Mouse (Mus musculus) liver, embryonic 14.5 days (tissue): Measurements from ENCODE around the gene Ctsl. TPM values are rescaled to one million over a fixed set of nuclear protein-coding genes. Genes with fewer than 3 reads are reported as not detected.

Experiments used
- ATAC-seq: fragments of 200-750 bp; cut with Nextera tagmentation; 2 replicates; pipeline ENCODE4 v1.8.0; 2017; ENCODE audit warnings: moderate number of reproducible peaks, mild to moderate bottlenecking, moderate library complexity; ENCODE audit not compliant: insufficient read depth
- DNase-seq, 3 experiments: peaks; one replicate each; pipeline ENCODE4 v3.0.0-alpha.2; 2012 to 2013; ENCODE audit warnings: low read depth in 3 of 3, low spot score in 3 of 3
- H3K27ac ChIP-seq: fragments of 300-500 bp; sonication (generic); 2 replicates; pipeline ENCODE4 v1.5.1; 2014; ENCODE audit warnings: moderate library complexity, mild to moderate bottlenecking, control low read depth, inconsistent platforms
- H3K27me3 ChIP-seq: fragments of 300-500 bp; sonication (generic); 2 replicates; pipeline ENCODE4 v1.6.1; 2014; ENCODE audit warnings: mild to moderate bottlenecking, low read length, moderate library complexity; ENCODE audit not compliant: control insufficient read depth, insufficient read depth
- H3K36me3 ChIP-seq: fragments of 300-500 bp; sonication (generic); replicated peaks from 2 replicates; pipeline ENCODE4 v1.6.1; 2014; ENCODE audit warnings: low read depth; ENCODE audit not compliant: control insufficient read depth, insufficient read depth
- H3K4me1 ChIP-seq, 2 experiments: fragments of 200-500 bp in 1 of 2; fragments of 300-500 bp in 1 of 2; sonication (generic) in 1 of 2; replicated peaks; 2 replicates each; pipeline ENCODE4 v1.6.1; 2012 to 2014; ENCODE audit warnings: antibody characterized with exemption in 1 of 2, inconsistent platforms in 1 of 2, low read length in 1 of 2; ENCODE audit not compliant: control insufficient read depth in 2 of 2, insufficient read depth in 2 of 2
- H3K4me2 ChIP-seq: fragments of 300-500 bp; sonication (generic); 2 replicates; pipeline ENCODE4 v1.6.1; 2014; ENCODE audit warnings: low read depth, mild to moderate bottlenecking, control low read depth, moderate library complexity
- H3K4me3 ChIP-seq, 2 experiments: fragments of 200-500 bp in 1 of 2; fragments of 300-500 bp in 1 of 2; sonication (generic) in 1 of 2; 2 replicates each; pipeline ENCODE4 v1.5.1; 2012 to 2014; ENCODE audit warnings: low read depth in 2 of 2, low read length in 2 of 2, mild to moderate bottlenecking in 2 of 2, control low read depth in 1 of 2, inconsistent platforms in 1 of 2, moderate library complexity in 1 of 2; ENCODE audit not compliant: insufficient read depth in 1 of 2
- H3K9ac ChIP-seq: fragments of 300-500 bp; sonication (generic); replicated peaks from 2 replicates; pipeline ENCODE4 v1.6.1; 2014; ENCODE audit warnings: mild to moderate bottlenecking, control low read depth, moderate library complexity
- H3K9me3 ChIP-seq: fragments of 300-500 bp; sonication (generic); 2 replicates; pipeline ENCODE4 v1.6.1; 2016; ENCODE audit warnings: low read length, mixed read lengths; ENCODE audit not compliant: control insufficient read depth
- CTCF ChIP-seq: IDR thresholded peaks from 2 replicates; pipeline ENCODE4 v1.5.1; 2016; ENCODE audit warnings: antibody characterized with exemption, low read depth, control low read depth
- EP300 ChIP-seq: IDR thresholded peaks from 2 replicates; pipeline ENCODE4 v1.6.1; 2016; ENCODE audit warnings: antibody characterized with exemption, low read depth
- WGBS: fragments of 180-500 bp; shearing (Covaris S2); extraction: QIAGEN DNeasy Blood & Tissue Kit; methylation state at CpG from one replicate; pipeline ENCODE4 v1.1.7; 2014; ENCODE audit not compliant: insufficient replicate concordance; 5-methylcytosine and 5-hydroxymethylcytosine counted together
- polyA plus RNA-seq, 2 experiments: library from polyadenylated mRNA; depleted of rRNA in 1 of 2; stranded (reverse) in 1 of 2; unstranded in 1 of 2; fragments of >200 nt; fragmentation: Nextera tagmentation in 1 of 2; extraction: Ambion mirVana in 1 of 2; gene quantifications; 2 replicates each; pipeline versions ENCODE4 v1.2.1 to v1.2.3; 2012 to 2014

Gene Ctsl
- polyA plus RNA-seq, 2 experiments = 82.2 to 135 TPM

DNA sequence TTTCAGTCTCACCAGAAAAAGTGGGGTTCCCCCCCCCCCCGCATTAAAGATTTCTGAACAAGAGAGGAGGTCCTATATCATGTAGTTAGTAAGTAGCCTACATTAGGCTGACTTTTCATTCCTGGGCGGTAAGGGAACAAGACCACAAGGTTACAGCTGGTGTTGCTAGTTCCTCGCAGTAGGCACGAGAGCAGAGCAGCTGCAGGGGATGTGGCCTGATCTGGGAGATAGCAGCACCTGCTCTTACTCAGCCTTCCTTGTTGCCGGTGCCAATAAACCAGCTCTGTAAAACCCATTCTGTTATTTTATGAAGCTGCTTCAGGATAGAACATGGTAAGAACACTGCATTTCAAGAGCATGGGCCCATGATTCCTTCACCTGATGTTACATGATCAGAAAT, 39.9 kb upstream of the Ctsl start:
- Histone ChIP-seq H3K9me3 (no peaks in the 10 kb centered on the region), H3K4me1 (peaks cover 30 to 44% of the 10 kb centered on the region in 2 experiments), H3K27me3 (no peaks in the 10 kb centered on the region), H3K27ac (peak overlapping the region; percentile 72), H3K36me3 (no peaks in the 10 kb centered on the region), H3K9ac (peak overlapping the region; percentile 53), H3K4me2 (peak overlapping the region; percentile 46), H3K4me3 (no peak overlapping the region)
- peak; percentile 77 for ATAC-seq
- TF ChIP-seq EP300 (0 out of 2 replicates have a peak, but pooled peaks have one; percentile 43), CTCF (no peak)
- peak in 1 of 3 experiments; percentile 50 for DNase-seq
- 16% methylated on average over 5 of the region's 5 CpGs for WGBS

DNA sequence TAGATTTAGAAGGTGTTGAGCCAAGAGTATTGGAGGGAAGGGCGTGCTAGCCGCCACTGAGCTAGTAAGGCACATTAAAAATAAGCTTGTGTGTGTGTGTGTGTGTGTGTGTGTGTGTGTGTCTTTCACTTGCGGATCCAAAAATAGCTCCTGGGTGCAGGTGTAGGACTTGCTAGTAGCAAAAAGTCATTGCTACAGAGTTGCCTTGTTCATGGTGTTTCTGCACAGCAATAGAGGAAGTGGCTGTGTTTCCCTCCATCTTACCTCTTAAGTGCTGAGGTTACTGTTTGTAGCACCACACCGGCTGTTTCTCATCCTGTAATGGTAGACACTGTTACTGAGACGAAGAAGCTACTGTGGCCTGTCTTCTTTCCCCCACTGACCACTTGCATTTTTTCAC, 37.3 kb upstream of the Ctsl start:
- H3K4me1 ChIP-seq = peaks cover 30 to 41% of the 10 kb centered on the region in 2 experiments
- 69% methylated on average over 5 of the region's 5 CpGs for WGBS
- DNase-seq (no peak), ATAC-seq (no peak)
- H3K9ac ChIP-seq = no peak overlapping the region
- no peak overlapping the region for H3K4me3 ChIP-seq
- no peak overlapping the region for H3K27ac ChIP-seq
- H3K4me2 ChIP-seq = no peak overlapping the region
- no peaks in the 10 kb centered on the region for H3K36me3 ChIP-seq
- no peaks in the 10 kb centered on the region for H3K27me3 ChIP-seq
- H3K9me3 ChIP-seq = no peaks in the 10 kb centered on the region
- TF ChIP-seq EP300 (no peak), CTCF (no peak)

DNA sequence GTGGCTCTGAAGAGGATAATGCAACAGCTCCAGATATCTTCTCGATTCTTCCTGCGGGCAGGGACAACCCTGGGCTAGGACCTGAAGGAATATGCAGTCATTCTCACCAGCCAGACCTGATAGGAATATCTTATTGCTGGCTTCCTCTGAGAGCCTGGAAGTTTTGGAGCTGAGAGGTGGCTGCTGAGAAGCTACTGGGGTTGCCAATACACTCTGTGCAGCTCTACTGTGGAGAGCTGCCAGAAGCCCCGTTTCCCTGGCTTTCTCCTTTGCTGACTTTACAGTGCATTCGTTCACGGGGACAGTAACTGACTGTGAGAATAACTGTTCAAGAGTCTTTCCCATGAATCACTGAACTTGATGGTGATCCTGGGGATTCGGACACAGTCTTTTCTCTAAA, 34.9 kb upstream of the Ctsl start:
- no peak for ATAC-seq
- H3K4me1 ChIP-seq = peaks cover 18 to 41% of the 10 kb centered on the region in 2 experiments
- TF ChIP-seq EP300 = no peak
- TF ChIP-seq CTCF = no peak
- no peak overlapping the region for H3K4me3 ChIP-seq
- no peaks in the 10 kb centered on the region for H3K36me3 ChIP-seq
- H3K9me3 ChIP-seq = no peaks in the 10 kb centered on the region
- no peak overlapping the region for H3K4me2 ChIP-seq
- no peaks in the 10 kb centered on the region for H3K27me3 ChIP-seq
- no peak overlapping the region for H3K9ac ChIP-seq
- no peak for DNase-seq
- WGBS = 72% methylated on average over 6 of the region's 6 CpGs
- H3K27ac ChIP-seq = no peak overlapping the region

DNA sequence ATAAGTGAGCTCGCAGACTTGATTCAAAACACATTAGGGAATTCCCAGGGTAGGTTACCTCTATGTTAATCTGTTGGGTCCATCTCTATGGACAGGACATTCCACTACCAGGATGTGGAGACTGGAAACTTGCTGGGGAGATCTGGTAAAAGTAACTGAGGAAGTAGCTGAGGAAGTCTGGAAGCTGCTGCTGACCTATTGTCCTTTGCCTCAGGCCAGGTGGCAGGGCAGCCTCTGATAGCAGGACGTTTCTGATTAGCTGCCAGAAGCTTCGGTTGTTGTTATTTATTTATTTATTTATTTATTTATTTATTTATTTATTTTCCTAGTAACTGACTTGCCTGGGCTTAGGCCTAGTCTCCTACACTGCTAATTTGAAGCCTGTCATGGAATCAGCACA, 32.8 kb upstream of the Ctsl start:
- Histone ChIP-seq H3K36me3 (no peaks in the 10 kb centered on the region), H3K27me3 (no peaks in the 10 kb centered on the region), H3K27ac (no peak overlapping the region), H3K4me1 (peaks cover 14 to 31% of the 10 kb centered on the region in 2 experiments), H3K4me2 (no peak overlapping the region), H3K9me3 (no peaks in the 10 kb centered on the region), H3K9ac (no peak overlapping the region), H3K4me3 (no peak overlapping the region)
- ATAC-seq (no peak), DNase-seq (no peak)
- 50% methylated on average over 3 of the region's 3 CpGs for WGBS
- TF ChIP-seq EP300 (no peak), CTCF (no peak)

GRCm38 (mm10) chr13:64402951-64403460, 32.3 kb upstream of the Ctsl start:
- peak overlapping the region; percentile 34 for H3K9ac ChIP-seq
- no peak for DNase-seq
- TF ChIP-seq CTCF (no peak), EP300 (no peak)
- no peaks in the 10 kb centered on the region for H3K36me3 ChIP-seq
- peaks cover 14 to 31% of the 10 kb centered on the region in 2 experiments for H3K4me1 ChIP-seq
- H3K9me3 ChIP-seq = no peaks in the 10 kb centered on the region
- H3K4me2 ChIP-seq = peak overlapping the region; percentile 53
- H3K27me3 ChIP-seq = no peaks in the 10 kb centered on the region
- H3K4me3 ChIP-seq = no peak overlapping the region
- no peak overlapping the region for H3K27ac ChIP-seq
- no peak for ATAC-seq
- 61% methylated on average over 8 of the region's 8 CpGs for WGBS
